ENCODE assay signal across 17 mouse cellular contexts in genomic region chr10:95800693-95801442, GRCm38 (mm10). TPM values are rescaled to one million over a fixed set of nuclear protein-coding genes. Genes with fewer than 3 reads are reported as not detected.
DNase-seq lines count a peak whose midpoint lies in the region; ATAC-seq and TF ChIP-seq lines count a peak whose summit lies in the region.
"Had no signal": no experiment of that assay in that cellular context is flagged by ENCODE, and none has a peak within 500 bp of the region (broad histone marks: within the 10 kb centered on the region; RNA-seq: fewer than 3 reads in every experiment).

No protein-coding gene starts in this region.

- no peaks in the 10 kb centered on the region for H3K36me3 ChIP-seq in kidney, embryonic 16.5 days (ENCODE audit: insufficient read depth, low read length)
- H3K36me3 ChIP-seq in hindbrain, postnatal 0 days (ENCODE audit: insufficient read depth, low read length), result no peaks in the 10 kb centered on the region
- H3K36me3 ChIP-seq: midbrain, embryonic 12.5 days had no signal

- no peak overlapping the region for H3K9ac ChIP-seq in kidney, embryonic 16.5 days (replicated peaks; ENCODE audit: low read length)
- H3K9ac ChIP-seq in hindbrain, postnatal 0 days (replicated peaks; ENCODE audit: low read length), result no peak overlapping the region
- H3K9ac ChIP-seq: liver, embryonic 14.5 days; midbrain, embryonic 12.5 days had no signal

- no peaks in the 10 kb centered on the region for H3K4me1 ChIP-seq in kidney, embryonic 16.5 days (ENCODE audit: insufficient read depth, low read length)
- H3K4me1 ChIP-seq in hindbrain, postnatal 0 days (ENCODE audit: insufficient read depth, low read length), result 0 out of 2 replicates have a peak, but pooled peaks cover 3% of the 10 kb centered on the region
- H3K4me1 ChIP-seq: midbrain, embryonic 12.5 days had no signal

- intact Hi-C loops in gastrocnemius, adult 2 months (cut with DNase I), result loop anchor here (2.0 kb wide), 1 partner anchor 24 kb away; no protein-coding TSS in a partner anchor

- TF ChIP-seq CTCF in gastrocnemius, adult 2 months (IDR thresholded peaks at IDR 0.05), result no peak
- TF ChIP-seq CTCF in hindbrain, postnatal 0 days (IDR thresholded peaks at IDR 0.05; ENCODE audit: low read depth), result no peak

- H3K4me3 ChIP-seq in gastrocnemius, adult 2 months, result no peak overlapping the region
- no peak overlapping the region for H3K4me3 ChIP-seq in kidney, embryonic 16.5 days (ENCODE audit: low read length)
- H3K4me3 ChIP-seq in hindbrain, postnatal 0 days (ENCODE audit: low read length), result no peak overlapping the region
- H3K4me3 ChIP-seq: midbrain, embryonic 12.5 days had no signal

- no peak overlapping the region for H3K4me2 ChIP-seq in kidney, embryonic 16.5 days (replicated peaks; ENCODE audit: low read depth, low read length)
- H3K4me2 ChIP-seq in hindbrain, postnatal 0 days (ENCODE audit: low read depth, low read length), result no peak overlapping the region
- H3K4me2 ChIP-seq: midbrain, embryonic 12.5 days had no signal

- H3K27me3 ChIP-seq in kidney, embryonic 16.5 days (ENCODE audit: insufficient read depth, low read length), result no peaks in the 10 kb centered on the region
- H3K27me3 ChIP-seq in hindbrain, postnatal 0 days (ENCODE audit: insufficient read depth, low read length), result no peaks in the 10 kb centered on the region
- H3K27me3 ChIP-seq: midbrain, embryonic 12.5 days; Patski had no signal

- WGBS in kidney, embryonic 16.5 days, result 49% methylated on average over 7 of the region's 7 CpGs
- WGBS in hindbrain, postnatal 0 days, result 46% methylated on average over 7 of the region's 7 CpGs

- DNase-seq in adrenal gland, adult 2 months, result peak; percentile 30
- DNase-seq in adrenal gland, adult 8-10 months, result no peak
- DNase-seq in gastrocnemius, adult 2 months, result no peak
- DNase-seq in gastrocnemius, postnatal 4 days (ENCODE audit: low spot score in 2 of 2), result no peak
- no peak for DNase-seq in kidney, adult 8-10 months
- DNase-seq in hindbrain, postnatal 0 days (ENCODE audit: low spot score), result peak; percentile 19
- DNase-seq: layer of hippocampus, adult 9-11 months; right cerebral cortex, postnatal 14 days had no signal

- no peak for ATAC-seq in kidney, embryonic 16.5 days (ENCODE audit: low FRiP score, low TSS enrichment)
- peak; percentile 40; the same call in 1 of the 2 replicates for ATAC-seq in hindbrain, postnatal 0 days
- no peak for ATAC-seq in CD4-positive, CD25-positive, alpha-beta regulatory T cell, adult 4 months
- ATAC-seq: Patski had no signal

- H3K9me3 ChIP-seq in kidney, embryonic 16.5 days (ENCODE audit: low read length), result no peaks in the 10 kb centered on the region
- no peaks in the 10 kb centered on the region for H3K9me3 ChIP-seq in hindbrain, postnatal 0 days (ENCODE audit: low read length)
- H3K9me3 ChIP-seq: midbrain, embryonic 12.5 days had no signal

- peak overlapping the region; percentile 66 for H3K27ac ChIP-seq in gastrocnemius, adult 2 months
- peak overlapping the region; percentile 69; the same call in 1 of the 2 replicates for H3K27ac ChIP-seq in kidney, embryonic 16.5 days (ENCODE audit: low read length)
- no peak overlapping the region for H3K27ac ChIP-seq in hindbrain, postnatal 0 days
- H3K27ac ChIP-seq: liver, embryonic 14.5 days; midbrain, embryonic 12.5 days had no signal

RNA-seq across cellular contexts. Expression of gene Gm33543, which starts 41.9 kb away (rescaled TPM):
- total RNA-seq in adrenal gland, adult 2 months (2021), result not detected
- not detected in 2 replicates for polyA plus RNA-seq in adrenal gland, adult 2 months (2012; rRNA removed)
- total RNA-seq in adrenal gland, adult 8-10 months (2022), result not detected
- 1 to 10 TPM in 1 of 2 experiments, under 1 TPM in 1; 0.66 to 1.4 TPM for total RNA-seq in gastrocnemius, adult 2 months (2021)
- not detected for total RNA-seq in gastrocnemius, postnatal 4 days (2021)
- 0.19 and 0.28 TPM in 2 replicates for polyA plus RNA-seq in kidney, embryonic 16.5 days (2015; fragmentation: Nextera tagmentation; extraction: Ambion mirVana)
- not detected in 2 replicates for total RNA-seq in hindbrain, postnatal 0 days (2014; rRNA removed)
- polyA plus RNA-seq in hindbrain, postnatal 0 days (2015; fragmentation: Nextera tagmentation; extraction: Ambion mirVana), result 0.13 TPM in 1 of 2 replicates, not detected in the other
- not detected for polyA plus RNA-seq in CD4-positive, CD25-positive, alpha-beta regulatory T cell, adult 4 months (2017; shearing (Covaris generic))
- total RNA-seq: hematopoietic stem cell, adult 5-6 weeks; left cerebral cortex, postnatal 25 days had no signal
- polyA plus RNA-seq: kidney, embryonic 14.5 days; liver, embryonic 14.5 days; midbrain, embryonic 12.5 days; Patski; urinary bladder, adult 2 months had no signal

Comparison
In these comparisons a context has a peak if more than half of its experiments do, and no peak if none do; other contexts are left out.
1. DNase-seq: peak in adrenal gland, adult 2 months (single experiment) and hindbrain, postnatal 0 days (single experiment); none in adrenal gland, adult 8-10 months (single experiment), gastrocnemius, adult 2 months (single experiment), gastrocnemius, postnatal 4 days (0 of 2) and kidney, adult 8-10 months (0 of 2).